In the genomic region with DNA sequence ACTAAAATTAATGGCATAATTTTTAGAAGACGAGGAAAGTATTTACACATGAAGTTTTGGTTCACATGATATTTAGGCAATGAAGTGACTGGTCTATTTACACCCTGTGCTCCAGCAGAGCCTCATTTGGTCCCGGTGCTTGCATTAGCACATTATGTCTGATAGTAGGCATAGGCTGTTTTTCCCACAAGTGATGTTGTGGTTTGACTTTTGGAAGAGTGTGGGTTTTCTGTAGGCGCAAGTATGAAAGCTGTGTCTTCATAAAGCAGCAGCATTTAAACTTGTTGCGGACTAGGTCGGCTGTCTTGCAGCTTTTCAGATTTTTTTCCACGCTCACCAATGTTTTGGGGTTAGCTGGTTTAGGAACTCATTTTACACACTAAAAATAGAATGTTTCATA, we compare ENCODE assay signal across 21 mouse cellular contexts. TPM values are rescaled to one million over a fixed set of nuclear protein-coding genes. Genes with fewer than 3 reads are reported as not detected.
DNase-seq lines count a peak whose midpoint lies in the region; ATAC-seq lines count a peak whose summit lies in the region.
"Had no signal": no experiment of that assay in that cellular context is flagged by ENCODE, and none has a peak within 500 bp of the region (broad histone marks: within the 10 kb centered on the region; RNA-seq: fewer than 3 reads in every experiment).

No protein-coding gene starts in this region.

- H3K4me2 ChIP-seq in embryonic facial prominence, embryonic 14.5 days (ENCODE audit: low read depth, low read length), result no peak overlapping the region
- no peak overlapping the region for H3K4me2 ChIP-seq in embryonic facial prominence, embryonic 15.5 days (replicated peaks)
- H3K4me2 ChIP-seq: embryonic facial prominence, embryonic 13.5 days; forebrain, embryonic 12.5 days had no signal

- H3K27ac ChIP-seq in embryonic facial prominence, embryonic 14.5 days (replicated peaks; ENCODE audit: low read depth, low read length), result 0 out of 2 replicates have a peak overlapping the region, but pooled peaks have one; percentile 31
- no peak overlapping the region for H3K27ac ChIP-seq in embryonic facial prominence, embryonic 10.5 days (replicated peaks)
- peak overlapping the region; percentile 48; the same call in 1 of the 2 replicates for H3K27ac ChIP-seq in embryonic facial prominence, embryonic 15.5 days (replicated peaks)
- H3K27ac ChIP-seq: forebrain, embryonic 10.5 days; forebrain, embryonic 12.5 days had no signal

- intact Hi-C loops in heart, postnatal 14 days (cut with DNase I), result no loop called here

- peaks cover 11% of the 10 kb centered on the region for H3K9me3 ChIP-seq in embryonic facial prominence, embryonic 14.5 days (ENCODE audit: control insufficient read depth, low read length)
- peaks cover 8% of the 10 kb centered on the region; the same call in 1 of the 2 replicates for H3K9me3 ChIP-seq in embryonic facial prominence, embryonic 10.5 days
- no peaks in the 10 kb centered on the region for H3K9me3 ChIP-seq in embryonic facial prominence, embryonic 15.5 days (replicated peaks)
- H3K9me3 ChIP-seq: forebrain, embryonic 12.5 days had no signal

- ATAC-seq in embryonic facial prominence, embryonic 14.5 days (ENCODE audit: low read depth), result no peak
- ATAC-seq in embryonic facial prominence, embryonic 15.5 days (ENCODE audit: insufficient number of reproducible peaks, low FRiP score, low TSS enrichment, low read depth), result no peak
- ATAC-seq: forebrain, embryonic 14.5 days; forebrain, embryonic 16.5 days had no signal

- H3K4me3 ChIP-seq in embryonic facial prominence, embryonic 14.5 days (ENCODE audit: low read depth, low read length), result no peak overlapping the region
- no peak overlapping the region for H3K4me3 ChIP-seq in embryonic facial prominence, embryonic 10.5 days
- H3K4me3 ChIP-seq in embryonic facial prominence, embryonic 15.5 days (replicated peaks), result no peak overlapping the region
- H3K4me3 ChIP-seq: embryonic facial prominence, embryonic 13.5 days; erythroblast, embryonic 14.5 days; forebrain, embryonic 10.5 days; forebrain, embryonic 12.5 days had no signal

- peak; percentile 59 for DNase-seq in embryonic facial prominence, embryonic 14.5 days (ENCODE audit: low spot score)
- no peak for DNase-seq in embryonic facial prominence, embryonic 10.5 days (ENCODE audit: low spot score)
- peak; percentile 35 for DNase-seq in heart, adult 11 months
- no peak for DNase-seq in heart, postnatal 14 days
- peak; percentile 13 for DNase-seq in 416B (ENCODE audit: low read depth)
- no peak for DNase-seq in ovary, postnatal 10 days (ENCODE audit: low spot score)
- DNase-seq: adrenal gland, adult 2 months; adrenal gland, postnatal 10 days; adrenal gland, postnatal 25 days; cerebellum, adult 11-12 months; cerebellum, adult 2 months; cerebellum, adult 9-10 months; cerebellum, postnatal 10 days; cerebellum, postnatal 25 days had no signal

- WGBS in embryonic facial prominence, embryonic 14.5 days, result 77% methylated on average over 6 of the region's 6 CpGs
- 93% methylated on average over 6 of the region's 6 CpGs for WGBS in embryonic facial prominence, embryonic 10.5 days
- 66% methylated on average over 6 of the region's 6 CpGs for WGBS in embryonic facial prominence, embryonic 15.5 days

- H3K27me3 ChIP-seq in embryonic facial prominence, embryonic 14.5 days (replicated peaks; ENCODE audit: control insufficient read depth, insufficient read depth, low read length), result no peaks in the 10 kb centered on the region
- H3K27me3 ChIP-seq in embryonic facial prominence, embryonic 10.5 days (replicated peaks; ENCODE audit: low read depth, poor library complexity, severe bottlenecking), result no peaks in the 10 kb centered on the region
- no peaks in the 10 kb centered on the region for H3K27me3 ChIP-seq in embryonic facial prominence, embryonic 15.5 days
- H3K27me3 ChIP-seq: embryonic facial prominence, embryonic 13.5 days; forebrain, embryonic 12.5 days had no signal

- H3K4me1 ChIP-seq in embryonic facial prominence, embryonic 14.5 days (ENCODE audit: control insufficient read depth, insufficient read depth, low read length), result 0 out of 2 replicates have a peak, but pooled peaks cover 3% of the 10 kb centered on the region
- H3K4me1 ChIP-seq in embryonic facial prominence, embryonic 10.5 days, result no peaks in the 10 kb centered on the region
- no peaks in the 10 kb centered on the region for H3K4me1 ChIP-seq in embryonic facial prominence, embryonic 15.5 days
- H3K4me1 ChIP-seq: embryonic facial prominence, embryonic 13.5 days; forebrain, embryonic 10.5 days; forebrain, embryonic 12.5 days had no signal

- H3K9ac ChIP-seq in embryonic facial prominence, embryonic 14.5 days (ENCODE audit: low read depth, low read length), result no peak overlapping the region
- no peak overlapping the region for H3K9ac ChIP-seq in embryonic facial prominence, embryonic 15.5 days
- H3K9ac ChIP-seq: embryonic facial prominence, embryonic 13.5 days; forebrain, embryonic 12.5 days had no signal

- peaks cover 3% of the 10 kb centered on the region; the same call in 1 of the 2 replicates for H3K36me3 ChIP-seq in embryonic facial prominence, embryonic 14.5 days (ENCODE audit: control insufficient read depth, insufficient read depth, low read length)
- H3K36me3 ChIP-seq in embryonic facial prominence, embryonic 10.5 days (replicated peaks), result peaks cover 17% of the 10 kb centered on the region
- no peaks in the 10 kb centered on the region for H3K36me3 ChIP-seq in embryonic facial prominence, embryonic 15.5 days
- H3K36me3 ChIP-seq: forebrain, embryonic 12.5 days had no signal

RNA-seq across cellular contexts. Expression of gene Trmt5, which starts 27.2 kb away (rescaled TPM):
- polyA plus RNA-seq in embryonic facial prominence, embryonic 14.5 days (2014; fragmentation: Nextera tagmentation; extraction: Ambion mirVana), result 15.4 and 20.7 TPM in 2 replicates
- polyA plus RNA-seq in embryonic facial prominence, embryonic 10.5 days (2016; fragmentation: Nextera tagmentation; extraction: Ambion mirVana), result 19.8 and 21.0 TPM in 2 replicates
- 10 to 100 TPM; 42.6 to 47.3 TPM for total RNA-seq in heart, postnatal 14 days (2021)
- polyA plus RNA-seq in embryonic facial prominence, embryonic 15.5 days (2015; fragmentation: Nextera tagmentation; extraction: Ambion mirVana), result 15.8 and 17.1 TPM in 2 replicates

RNA-seq across cellular contexts. Expression of gene Slc38a6, which starts 27.3 kb away (rescaled TPM):
- 13.3 and 13.4 TPM in 2 replicates for polyA plus RNA-seq in embryonic facial prominence, embryonic 14.5 days (2014; fragmentation: Nextera tagmentation; extraction: Ambion mirVana)
- polyA plus RNA-seq in embryonic facial prominence, embryonic 10.5 days (2016; fragmentation: Nextera tagmentation; extraction: Ambion mirVana), result 8.9 and 10.0 TPM in 2 replicates
- total RNA-seq in heart, postnatal 14 days (2021), result 1 to 10 TPM; 6.2 to 6.9 TPM
- polyA plus RNA-seq in embryonic facial prominence, embryonic 15.5 days (2015; fragmentation: Nextera tagmentation; extraction: Ambion mirVana), result 13.2 and 16.5 TPM in 2 replicates
- polyA plus RNA-seq: erythroblast, embryonic 14.5 days had no signal

Comparison
In these comparisons a context has a peak if more than half of its experiments do, and no peak if none do; other contexts are left out.
1. DNase-seq: peak in embryonic facial prominence, embryonic 14.5 days (single experiment), heart, adult 11 months (single experiment) and 416B (single experiment); none in embryonic facial prominence, embryonic 10.5 days (single experiment), heart, postnatal 14 days (0 of 2) and ovary, postnatal 10 days (single experiment).